Mouse (Mus musculus) lung, postnatal 25 days (tissue): ENCODE results near the gene Zfp277.

Experiments used
- DNase-seq: peaks from one replicate; pipeline ENCODE4 v3.0.0; 2022; ENCODE audit warnings: low spot score

Gene Zfp277

GRCm38 (mm10) chr12:40445648-40446449 is at the start of gene Zfp277, which contains the start of gene Dock4:
Zfp277 (minus strand) TSS chr12:40445902.
Dock4 (plus strand) TSS chr12:40445952.
- peak; percentile 99 for DNase-seq

GRCm38 (mm10) chr12:40486047-40486837 is 40.5 kb upstream of the Zfp277 start:
- DNase-seq, result no peak

DNA sequence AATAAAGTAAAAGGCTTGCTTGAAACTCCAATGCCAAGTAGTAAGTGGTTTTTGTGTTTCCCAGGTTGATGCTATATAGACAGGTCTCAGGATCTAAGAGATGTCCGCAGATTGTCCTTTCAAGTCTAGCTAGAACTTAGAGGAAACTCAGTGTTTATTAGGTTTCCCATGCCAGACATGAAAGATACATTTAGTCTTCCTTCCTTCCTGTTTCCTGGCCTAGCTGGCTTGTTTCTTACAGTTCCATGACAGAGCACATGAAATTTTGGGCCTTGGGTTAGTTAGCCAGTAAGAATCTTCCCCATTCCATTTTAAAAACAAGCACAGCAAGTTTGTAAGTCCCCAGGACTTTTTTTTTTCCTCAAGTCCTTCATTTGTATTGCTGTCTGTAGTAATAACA is 39.5 kb upstream of the Zfp277 start:
- no peak for DNase-seq

- no peak for DNase-seq
Observed at GRCm38 (mm10) chr12:40484224-40484623, 38.5 kb upstream of the Zfp277 start.

- no peak for DNase-seq
Observed at GRCm38 (mm10) chr12:40477621-40478452, 32.1 kb upstream of the Zfp277 start.

- no peak for DNase-seq
Observed at GRCm38 (mm10) chr12:40473709-40474108, 28.0 kb upstream of the Zfp277 start.

GRCm38 (mm10) chr12:40471649-40472399 is 26.1 kb upstream of the Zfp277 start:
- DNase-seq, result peak; percentile 49

DNA sequence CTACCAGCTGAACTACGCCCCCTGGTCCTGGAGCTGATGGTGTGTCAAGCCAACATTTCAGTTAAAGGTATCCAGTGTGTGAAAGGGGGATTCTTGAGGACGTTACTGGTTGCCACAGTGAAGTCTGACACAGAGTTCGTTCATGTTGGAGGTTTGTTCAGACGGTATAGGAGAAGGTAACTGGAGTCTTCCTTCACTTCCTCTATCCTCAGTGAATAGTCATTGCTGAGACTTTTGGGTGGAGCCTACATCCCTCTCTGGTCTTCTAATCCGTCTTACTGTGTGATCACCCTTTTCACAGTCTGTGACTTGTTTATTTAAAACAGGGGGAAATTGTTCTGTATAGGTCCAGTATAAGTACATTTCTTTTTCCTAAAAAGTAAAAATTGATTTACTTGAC is 23.3 kb upstream of the Zfp277 start:
- no peak for DNase-seq

GRCm38 (mm10) chr12:40468235-40468634 is 22.5 kb upstream of the Zfp277 start:
- DNase-seq, result no peak

- DNase-seq, result no peak
Observed at GRCm38 (mm10) chr12:40464282-40464681, 18.6 kb upstream of the Zfp277 start.

- peak; percentile 67 for DNase-seq
Observed at GRCm38 (mm10) chr12:40463828-40464227, 18.1 kb upstream of the Zfp277 start.

- no peak for DNase-seq
Observed at GRCm38 (mm10) chr12:40462693-40463235, 17.1 kb upstream of the Zfp277 start.

DNA sequence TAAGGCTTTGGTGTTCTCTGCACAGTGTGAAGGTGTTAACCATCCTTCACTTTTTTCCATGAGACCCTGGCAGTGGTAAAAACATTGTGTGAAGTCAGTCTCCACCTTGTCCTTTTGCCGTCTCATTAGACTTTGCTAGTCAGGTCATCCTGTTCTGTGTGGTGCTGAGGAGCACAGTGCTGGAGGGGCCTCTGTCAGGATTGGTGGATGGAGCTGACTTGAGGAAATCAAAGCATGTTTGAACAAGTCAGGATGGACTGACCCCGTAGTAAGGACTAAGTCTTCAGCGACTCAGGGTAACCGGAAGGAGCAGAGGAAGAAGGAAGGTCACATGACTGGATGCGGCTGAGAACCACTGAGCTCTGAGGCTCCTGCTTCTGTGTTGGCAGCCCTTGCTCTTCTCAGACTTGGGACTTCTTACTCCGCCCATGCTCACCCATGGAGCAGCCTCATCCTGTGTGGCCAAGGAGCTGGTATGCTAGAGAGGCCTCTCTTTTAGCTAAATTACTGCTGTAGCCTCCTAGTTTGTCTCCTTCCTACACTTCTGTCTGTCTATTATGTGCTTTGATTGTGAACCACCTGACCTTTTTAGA is 14.1 kb upstream of the Zfp277 start:
- no peak for DNase-seq

GRCm38 (mm10) chr12:40458977-40459376 is 13.3 kb upstream of the Zfp277 start:
- peak; percentile 70 for DNase-seq

- DNase-seq, result no peak
Observed at GRCm38 (mm10) chr12:40456517-40456916, 10.8 kb upstream of the Zfp277 start.

- DNase-seq, result no peak
Observed at GRCm38 (mm10) chr12:40449119-40449795, 3.6 kb upstream of the Zfp277 start.

DNA sequence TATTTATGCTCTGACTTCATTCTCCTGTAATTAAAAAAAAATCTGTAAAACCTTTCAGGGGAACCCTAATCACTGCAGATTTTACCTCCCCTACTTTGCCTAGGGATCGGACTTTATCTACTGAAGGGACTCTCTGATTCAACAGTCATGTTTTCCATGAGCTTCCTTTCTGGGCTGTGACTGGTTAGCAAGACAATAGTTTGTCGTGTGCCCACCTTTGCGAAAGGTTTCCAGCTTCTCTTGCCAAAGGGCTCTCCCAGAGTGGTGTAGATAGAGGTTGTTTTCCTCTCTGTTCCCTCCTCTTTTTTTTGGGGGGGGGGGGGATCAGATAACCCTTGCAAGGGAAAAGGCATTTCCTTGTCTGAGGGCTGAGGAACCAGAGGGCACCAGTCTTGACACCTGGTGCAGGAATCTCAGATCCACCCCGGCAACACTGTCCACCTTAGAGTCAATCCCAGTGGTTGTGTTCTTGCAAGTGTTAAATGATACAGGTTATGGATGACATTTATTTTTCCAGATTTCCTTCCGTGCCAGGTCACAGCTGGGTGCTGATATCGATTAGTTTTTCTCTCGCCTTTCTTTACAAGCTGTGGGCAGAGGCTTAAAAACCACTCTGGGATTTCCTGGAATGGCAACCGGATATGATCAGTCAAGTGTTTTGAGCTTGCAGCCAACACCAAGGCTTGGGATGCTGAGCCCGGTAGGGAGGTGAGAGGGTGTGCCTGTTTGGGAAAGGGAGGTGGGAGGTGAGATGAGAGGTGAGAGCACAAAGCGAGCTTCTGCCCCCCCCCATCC is 2.1 kb upstream of the Zfp277 start:
- DNase-seq, result no peak

- peak; percentile 43 for DNase-seq
Observed at GRCm38 (mm10) chr12:40446450-40447381, 1.0 kb upstream of the Zfp277 start.
